Mouse (Mus musculus): ENCODE measurements around the gene Zzz3.

Zzz3 gene

DNA sequence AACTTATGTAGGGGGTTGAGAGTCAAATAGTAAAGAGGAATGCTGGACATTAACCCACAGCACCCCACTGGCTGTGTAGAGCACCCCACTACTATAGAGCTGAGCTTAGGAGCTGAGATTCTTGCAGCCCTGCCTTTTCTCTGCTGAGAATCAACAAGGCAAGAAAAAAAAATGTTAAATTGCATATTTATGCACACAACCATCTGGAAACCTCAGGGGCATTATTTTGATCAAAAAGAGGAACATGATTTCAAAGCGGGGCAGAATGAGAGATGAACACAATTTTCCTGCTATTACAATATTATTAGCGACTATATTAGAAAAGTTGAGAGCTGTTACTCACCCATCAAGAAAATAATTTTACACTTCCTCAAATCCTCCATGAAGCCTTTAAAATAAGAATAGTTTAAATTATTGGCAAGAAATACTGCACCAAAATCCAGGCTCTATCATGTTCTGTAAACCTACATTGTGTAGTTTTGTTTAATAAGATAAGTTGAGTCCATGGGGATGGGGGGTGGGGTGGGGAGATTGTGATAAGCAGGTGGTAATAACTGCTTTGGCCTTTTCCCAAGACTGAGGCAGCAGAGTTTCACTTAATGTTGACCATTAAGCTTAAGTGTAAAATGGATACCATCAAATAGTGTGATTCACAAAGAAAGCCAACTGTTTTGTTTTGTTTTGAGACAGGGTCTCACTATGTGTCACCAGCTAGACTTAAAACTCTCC is 103.9 kb downstream of the Zzz3 start:
- DNase-seq = no peak

GRCm38 (mm10) chr3:152507900-152508299 is 112.6 kb downstream of the Zzz3 start:
- DNase-seq = no peak

DNA sequence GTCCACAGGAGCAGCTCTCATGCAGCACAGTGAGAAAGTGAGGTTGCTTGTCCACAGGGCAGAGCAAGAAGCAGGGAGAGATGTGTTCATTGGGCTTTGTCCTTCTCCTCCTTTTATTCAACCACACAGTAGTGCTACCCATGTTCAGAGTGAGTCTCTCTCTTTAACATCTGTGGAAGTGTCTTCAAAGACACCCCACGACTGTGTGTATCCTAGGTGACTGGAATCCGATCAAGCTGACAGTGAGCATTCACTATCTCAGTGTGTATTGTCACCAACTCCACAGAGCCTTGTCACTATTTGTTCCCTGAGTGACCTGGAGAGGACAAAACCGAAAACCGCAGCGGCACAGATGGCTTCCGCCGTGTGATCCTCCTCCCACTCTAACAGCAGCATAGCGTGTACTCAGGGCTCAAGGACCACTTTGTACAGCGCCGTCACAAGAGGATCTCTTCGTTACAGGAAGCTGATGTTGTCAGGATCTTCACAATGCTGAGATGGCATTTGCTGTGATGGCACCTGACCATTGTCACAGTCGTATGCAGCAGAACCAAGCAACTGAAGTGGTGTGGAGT is 113.2 kb downstream of the Zzz3 start:
- DNase-seq = no peak

GRCm38 (mm10) chr3:152509268-152509667 is 114.0 kb downstream of the Zzz3 start:
- DNase-seq = no peak
